Mouse (Mus musculus) bone marrow, adult 2 months (tissue): ENCODE measurements around the gene Noa1.

Source experiments
- CTCF ChIP-seq: fragments of 200-500 bp; IDR thresholded peaks from 2 replicates; pipeline ENCODE4 v1.5.1; 2011; ENCODE audit warnings: low read length, control low read depth; ENCODE audit not compliant: control insufficient read depth, insufficient read depth
- POLR2A ChIP-seq: fragments of 200-500 bp; IDR thresholded peaks from 2 replicates; pipeline ENCODE4 v1.6.1; 2011; ENCODE audit warnings: low read depth, mild to moderate bottlenecking, control low read depth, low read length, borderline replicate concordance; ENCODE audit not compliant: control insufficient read depth

GRCm38 (mm10) chr5:77269399-77269798, 40.5 kb downstream of the Noa1 start:
- TF ChIP-seq POLR2A (no peak), CTCF (peak; percentile 32; the same call in 1 of the 2 replicates)
